Mouse (Mus musculus) kidney, adult 11 months (tissue): ENCODE results near the gene Pde8a.
"Not testable (repeated sequence)": the region's sequence is repeated elsewhere in the genome, so short reads cannot be mapped to it uniquely, and the experiment has no call there.

ENCODE experiments used
- DNase-seq: peaks from one replicate; pipeline ENCODE4 v3.0.0; 2022

Pde8a gene

DNA sequence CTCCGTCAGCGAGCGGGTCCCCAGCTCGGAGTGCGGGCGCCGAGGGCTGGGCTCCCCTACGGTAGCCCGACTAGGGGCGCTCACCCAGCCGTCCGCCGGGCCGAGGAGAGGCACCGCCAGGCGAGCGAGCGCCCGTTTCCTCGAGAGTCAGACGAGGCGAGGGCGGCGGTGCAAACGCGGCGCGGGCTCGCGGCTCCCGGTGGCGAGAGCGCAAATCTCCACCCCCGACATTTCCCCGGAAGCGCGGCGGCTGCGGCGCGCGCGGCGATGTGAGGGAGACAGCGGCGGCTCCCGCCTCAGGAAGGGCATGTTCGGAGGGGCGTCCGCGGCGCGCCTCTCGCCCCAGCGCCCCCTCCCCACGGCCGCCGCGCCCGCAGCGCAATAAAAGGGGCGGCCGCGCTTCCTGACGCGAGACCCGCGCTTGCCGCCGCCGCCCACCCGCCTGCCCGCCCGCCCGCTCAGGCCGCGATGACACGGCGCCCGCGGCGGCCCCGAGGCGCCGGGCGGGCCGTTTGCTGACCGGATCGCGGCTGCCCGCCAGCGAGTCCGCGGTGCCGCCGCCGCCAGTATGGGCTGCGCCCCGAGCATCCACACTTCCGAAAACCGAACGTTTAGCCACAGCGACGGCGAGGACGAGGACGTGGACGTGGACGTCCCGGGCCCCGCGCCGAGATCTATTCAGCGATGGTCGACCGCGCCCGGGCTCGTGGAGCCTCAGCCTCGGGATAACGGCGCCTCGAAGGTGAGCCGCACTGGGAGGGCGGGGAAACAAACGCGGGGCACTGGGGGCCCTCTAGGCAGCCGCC is at the start of gene Pde8a:
Pde8a (plus strand) TSS at position 250 of the 806 bp plus-strand sequence.
- no peak for DNase-seq

DNA sequence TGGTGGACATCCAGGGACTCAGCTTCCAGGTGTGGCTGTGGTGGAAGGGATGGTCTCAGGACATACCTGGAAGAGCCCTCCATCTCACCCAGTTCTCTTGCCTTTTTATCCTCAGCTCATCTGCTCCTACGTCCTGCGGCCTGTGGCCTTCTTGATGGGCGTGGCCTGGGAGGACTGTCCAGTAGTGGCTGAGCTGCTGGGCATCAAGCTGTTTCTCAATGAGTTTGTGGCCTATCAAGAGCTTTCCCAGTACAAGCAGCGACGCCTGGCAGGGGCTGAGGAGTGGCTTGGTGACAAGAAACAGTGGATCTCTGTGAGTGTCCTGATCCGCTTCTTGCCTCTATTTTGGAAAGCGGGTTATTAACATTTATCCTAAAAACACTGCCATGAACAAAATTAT is 49.0 kb upstream of the Pde8a start:
- DNase-seq, result no peak

DNA sequence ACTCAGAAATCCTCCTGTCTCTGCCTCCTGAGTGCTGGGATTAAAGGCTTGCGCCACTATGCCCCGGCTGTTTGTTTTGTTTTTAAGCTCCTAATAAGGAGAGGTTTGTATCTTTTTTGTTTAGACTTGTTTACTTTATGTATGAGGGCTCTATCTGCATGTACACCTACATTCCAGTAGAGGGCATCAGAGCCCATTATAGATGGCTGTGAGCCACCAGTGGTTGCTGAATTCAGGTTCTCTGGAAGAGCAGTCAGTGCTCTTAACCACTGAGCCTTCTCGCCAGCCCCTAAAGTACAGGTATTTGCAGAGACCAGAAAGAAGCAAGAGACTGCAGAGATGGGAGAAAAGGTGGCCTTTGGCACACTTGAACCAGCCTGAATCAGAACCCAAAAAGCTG is 46.3 kb upstream of the Pde8a start:
- DNase-seq, result no peak

DNA sequence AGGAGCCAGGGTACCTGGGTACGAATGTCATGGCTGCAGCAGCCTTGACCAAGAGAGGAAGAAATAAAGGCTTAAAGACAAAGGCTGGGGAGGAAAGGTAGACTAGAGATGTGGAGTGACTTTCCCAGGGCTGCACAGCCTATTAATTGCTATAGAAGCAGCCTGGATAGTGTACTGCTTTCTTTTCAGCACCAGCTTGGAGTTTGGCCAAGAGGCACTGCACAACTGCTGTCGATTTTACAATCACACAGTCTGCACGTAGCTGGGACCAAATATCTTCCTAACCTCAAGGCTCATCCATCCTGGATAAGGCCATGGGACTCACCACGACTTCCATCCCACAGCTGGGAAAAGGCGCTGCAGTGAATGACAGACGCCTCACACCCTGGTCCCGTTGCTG is 44.0 kb upstream of the Pde8a start:
- no peak for DNase-seq

DNA sequence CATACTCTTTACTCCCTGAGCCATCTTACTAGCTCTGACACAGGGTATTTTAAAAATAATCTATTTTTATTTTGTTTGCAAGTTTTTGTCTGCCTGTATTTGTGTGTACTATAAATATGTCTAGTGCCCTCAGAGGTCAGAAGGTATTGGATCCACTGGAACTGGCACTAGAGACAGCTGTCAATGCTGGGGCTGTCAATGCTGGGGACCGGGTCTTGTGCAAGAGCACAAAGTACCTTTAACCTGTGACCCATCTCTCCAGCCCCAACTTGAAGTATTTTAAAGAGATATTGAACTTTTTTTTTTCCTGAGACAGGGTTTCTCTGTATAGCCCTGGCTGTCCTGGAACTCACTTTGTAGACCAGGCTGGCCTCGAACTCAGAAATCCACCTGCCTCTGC is 39.5 kb upstream of the Pde8a start:
- no peak for DNase-seq

DNA sequence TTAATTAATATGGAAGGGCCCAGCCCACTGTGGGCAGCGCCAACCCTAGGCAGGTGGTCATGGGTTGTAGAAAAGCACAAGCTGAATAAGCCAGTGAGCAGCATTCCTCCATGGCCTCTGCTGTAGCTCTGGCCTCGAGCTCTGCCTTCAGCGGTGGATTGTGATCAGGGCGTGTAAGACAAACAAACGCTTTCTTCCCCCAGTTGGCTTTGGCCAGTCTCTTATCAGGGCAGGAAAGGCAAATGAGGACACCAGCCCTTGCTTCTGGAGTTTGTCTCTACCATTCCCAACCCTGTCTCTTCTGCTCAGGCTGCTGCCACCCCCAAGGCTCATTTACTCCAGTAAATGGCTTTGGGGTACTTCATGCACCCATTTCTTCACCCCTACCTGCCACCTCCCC is 38.7 kb upstream of the Pde8a start:
- no peak for DNase-seq

DNA sequence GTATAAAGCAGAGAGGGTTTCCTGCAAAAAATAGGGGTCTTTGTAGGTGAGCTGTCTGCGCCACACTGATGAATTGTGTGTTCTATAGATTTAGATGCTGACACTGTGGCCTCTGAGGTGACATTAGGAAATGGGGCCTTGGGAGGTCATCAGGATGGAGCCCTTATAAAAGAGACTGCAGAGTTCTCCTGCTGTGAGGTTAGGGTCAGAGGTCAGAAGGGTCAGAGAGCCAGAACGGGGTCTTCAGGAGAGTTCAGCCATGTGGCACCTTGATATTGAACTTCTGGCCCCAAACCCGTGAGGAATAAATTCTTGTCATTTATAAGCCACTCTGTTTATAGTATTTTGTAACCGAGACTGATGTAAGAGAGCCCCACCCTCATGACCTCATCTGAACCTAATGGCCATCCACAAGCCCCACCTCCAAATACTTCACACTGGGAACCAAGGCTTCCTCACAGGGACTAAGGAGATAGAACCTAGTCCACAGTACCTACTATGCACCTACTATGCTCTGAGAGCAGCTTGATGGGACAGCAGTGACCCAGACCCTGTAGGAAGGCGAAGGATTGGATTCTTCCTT is 37.1 kb upstream of the Pde8a start:
- no peak for DNase-seq

DNA sequence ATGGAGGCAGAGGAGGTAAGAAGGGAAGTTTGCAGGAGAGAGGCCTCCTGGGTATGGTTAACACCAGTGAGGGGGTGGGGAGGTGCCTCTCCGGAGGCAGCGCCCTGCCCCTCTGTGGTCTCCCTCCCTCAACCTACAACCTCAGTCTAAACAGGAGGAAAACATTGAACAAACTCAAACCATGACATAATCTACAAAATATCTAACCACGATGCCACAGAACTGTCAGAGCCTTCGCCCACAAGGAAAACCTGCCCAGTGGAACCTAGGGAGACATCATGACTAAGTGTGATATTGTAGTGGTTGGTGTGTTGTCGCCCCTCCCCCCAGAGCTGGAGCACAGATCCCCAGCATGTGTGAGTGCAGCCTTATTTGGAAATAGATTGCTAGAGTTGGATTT is 33.9 kb upstream of the Pde8a start:
- no peak for DNase-seq

DNA sequence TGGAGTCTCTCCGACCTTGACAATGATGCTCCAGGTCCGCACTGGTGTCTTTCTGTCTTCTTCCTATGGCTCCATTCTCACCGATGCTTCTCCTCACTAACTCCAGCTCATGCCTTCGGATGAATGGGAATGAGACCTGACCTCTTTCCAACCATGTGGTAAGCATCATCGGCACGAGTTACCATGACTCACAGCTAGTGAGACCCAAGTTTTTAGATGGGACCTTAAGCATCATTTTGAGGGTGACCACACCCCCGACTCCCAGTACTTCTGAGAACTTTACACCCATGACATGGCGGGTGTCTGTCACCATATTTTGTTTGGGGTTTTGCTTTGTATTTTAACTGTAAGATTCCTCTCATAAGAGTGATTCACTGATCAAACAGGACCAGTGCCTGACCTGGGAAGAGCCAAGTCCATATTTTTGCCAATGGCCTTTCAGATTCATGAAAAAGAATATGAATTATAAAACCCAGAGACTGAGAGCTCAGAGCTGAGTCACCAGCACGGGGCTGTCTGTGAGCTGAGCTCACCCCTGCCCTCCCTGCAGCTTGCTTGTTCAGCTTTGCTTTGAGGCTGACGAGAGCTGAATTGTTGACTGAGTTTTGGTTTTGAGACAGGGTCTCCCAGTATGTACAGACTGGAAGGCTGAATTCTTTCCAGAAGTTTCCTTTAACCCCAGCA is 30.8 kb upstream of the Pde8a start:
- DNase-seq, result no peak

DNA sequence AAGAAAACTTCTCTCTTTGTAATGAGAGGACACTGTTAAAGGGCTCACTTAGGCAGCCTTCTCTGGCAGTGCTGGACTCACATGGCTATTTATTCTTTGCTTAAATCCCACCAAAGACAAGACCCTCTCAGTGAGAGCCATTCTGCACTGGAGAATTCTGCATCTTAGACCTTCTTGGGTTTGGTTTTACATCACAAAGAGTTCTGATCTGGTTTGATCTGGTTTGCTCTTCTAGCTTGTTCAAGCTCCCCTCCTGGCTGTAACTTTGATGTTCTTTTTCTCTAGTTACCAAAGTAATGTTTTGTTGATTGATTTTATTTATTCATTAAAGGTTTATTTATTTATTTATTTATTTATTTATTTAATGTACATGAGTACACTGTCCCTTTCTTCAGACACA is 30.2 kb upstream of the Pde8a start:
- DNase-seq, result no peak

DNA sequence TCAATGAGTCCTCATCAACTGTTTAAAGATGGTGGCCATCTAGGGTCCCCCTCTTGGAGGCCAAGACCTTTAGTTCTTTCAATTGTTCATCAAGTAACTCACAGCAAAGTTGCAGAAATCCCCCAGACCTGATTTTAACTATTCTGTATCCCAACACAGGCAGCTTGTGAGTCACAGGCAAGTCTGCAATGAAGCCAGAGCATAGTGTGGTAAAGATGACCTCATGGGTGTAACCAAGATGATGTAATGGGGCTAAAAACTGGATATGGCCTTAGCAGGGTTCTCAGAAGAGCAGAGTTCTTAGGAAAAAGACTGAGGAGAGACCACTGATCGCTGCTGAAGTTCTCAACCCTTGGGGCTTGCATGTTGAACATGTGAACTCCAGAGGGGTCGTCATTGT is 29.3 kb upstream of the Pde8a start:
- no peak for DNase-seq

DNA sequence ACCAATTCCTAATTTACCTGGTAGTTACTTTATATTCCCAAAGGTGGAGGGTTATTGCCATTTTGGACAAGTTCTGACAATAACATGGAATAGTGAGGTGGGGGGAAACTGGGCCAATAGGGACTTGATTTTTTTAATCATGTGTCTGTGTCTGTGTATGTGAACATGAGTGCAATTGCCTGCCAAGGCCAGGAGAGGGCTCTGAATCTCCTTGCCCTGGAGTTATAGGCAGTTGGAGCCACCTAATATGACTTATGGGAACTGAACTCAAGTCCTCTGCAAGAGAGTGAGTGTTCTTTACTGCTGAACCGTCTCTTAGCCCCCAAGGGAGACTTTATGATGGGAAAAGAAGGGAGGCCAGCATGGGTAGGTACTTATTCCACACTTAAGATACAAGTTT is 28.7 kb upstream of the Pde8a start:
- no peak for DNase-seq

DNA sequence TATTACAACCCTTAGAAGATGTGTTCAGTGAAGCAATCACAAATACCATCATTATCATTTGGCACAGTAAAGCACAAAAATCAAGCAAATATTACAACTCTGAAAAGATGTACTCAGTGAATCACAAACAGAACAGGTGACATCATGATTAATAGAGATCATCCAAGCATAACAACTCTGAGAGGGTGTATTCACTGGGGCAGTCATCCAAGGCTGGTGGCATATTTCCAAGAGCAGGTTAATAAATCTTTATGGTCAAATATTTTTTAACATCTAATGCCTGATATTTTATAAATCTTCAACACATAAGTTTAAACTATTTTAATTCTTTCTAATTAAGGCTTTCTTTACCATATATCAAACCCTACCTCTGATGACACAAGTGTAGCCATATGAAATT is 27.4 kb upstream of the Pde8a start:
- DNase-seq, result not testable (repeated sequence)

DNA sequence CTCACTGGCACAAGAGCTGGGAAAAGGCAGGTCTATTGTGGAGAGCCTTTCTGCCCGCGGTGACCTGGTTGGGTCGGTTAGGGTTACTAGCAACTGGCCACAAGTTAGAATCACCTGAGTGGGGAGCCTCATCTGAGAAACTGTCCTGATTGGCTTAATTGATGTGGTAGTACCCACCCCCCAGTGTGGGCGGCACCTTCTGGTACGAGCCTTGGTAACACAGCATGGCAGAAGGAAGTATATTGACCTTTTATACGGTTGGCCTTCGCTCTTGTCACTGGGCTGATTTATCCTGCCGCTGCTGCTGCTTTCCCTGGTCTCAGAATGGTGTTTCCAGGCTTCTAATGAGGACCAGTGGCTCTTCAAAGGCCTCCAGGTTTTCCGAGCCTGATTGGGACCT is 24.2 kb upstream of the Pde8a start:
- DNase-seq, result no peak

DNA sequence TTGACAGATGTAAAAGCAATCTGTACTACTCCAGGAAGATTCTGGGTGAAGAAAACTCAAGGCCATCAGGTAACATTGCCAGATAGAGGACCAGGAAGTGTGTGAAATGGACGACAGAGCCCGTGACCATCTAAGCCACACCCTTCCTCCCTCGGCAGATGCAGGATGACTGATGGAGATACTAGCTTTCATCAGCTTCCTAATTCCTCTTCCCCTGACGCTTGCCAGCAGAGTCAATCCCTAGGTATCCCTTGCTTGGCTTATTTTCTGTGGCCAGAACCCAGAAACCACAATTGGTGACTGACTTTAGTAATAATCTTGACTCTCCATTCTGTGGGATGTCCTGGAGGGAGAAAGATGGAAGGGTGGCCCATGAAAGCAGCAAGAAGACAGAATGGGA is 17.9 kb upstream of the Pde8a start:
- DNase-seq, result no peak

DNA sequence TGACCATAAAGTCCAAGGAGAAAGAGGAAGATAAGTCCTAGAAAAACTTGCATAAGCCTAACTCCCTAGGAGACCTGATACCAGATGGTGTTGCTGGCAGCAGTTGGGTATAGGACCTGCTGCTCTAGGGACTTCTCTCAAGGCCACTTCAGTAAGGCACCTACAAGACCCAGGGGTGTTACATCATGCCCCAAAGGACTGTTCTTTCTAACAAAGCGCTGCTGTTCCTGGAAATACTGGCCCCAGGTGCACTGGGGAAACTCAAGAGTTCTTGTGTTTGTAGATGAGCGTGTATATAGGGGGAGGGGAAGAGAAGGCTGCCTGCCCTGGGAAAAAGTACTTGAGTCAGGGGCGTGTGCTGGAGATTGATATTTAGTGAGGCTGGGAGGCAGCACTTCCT is 16.6 kb upstream of the Pde8a start:
- DNase-seq, result no peak

DNA sequence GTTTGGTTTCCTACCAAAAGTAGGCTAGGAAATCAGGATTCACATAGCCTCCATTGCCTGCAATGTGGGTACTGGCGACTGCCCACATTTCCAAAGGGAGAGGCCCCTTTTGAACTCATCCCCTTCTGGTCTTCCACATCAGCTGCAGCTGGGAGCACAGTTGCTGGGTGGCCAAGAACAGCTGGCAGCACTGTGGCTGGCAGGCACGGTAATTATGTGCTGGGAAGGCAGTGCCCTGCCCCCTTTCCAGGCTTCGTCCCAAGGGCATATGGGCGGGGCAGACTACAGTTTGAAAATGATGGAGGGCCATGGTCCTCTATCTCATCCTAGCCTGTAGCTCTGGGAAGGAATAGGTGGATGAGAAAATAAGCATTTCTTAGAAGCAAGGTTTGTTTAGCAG is 14.9 kb upstream of the Pde8a start:
- DNase-seq, result no peak

DNA sequence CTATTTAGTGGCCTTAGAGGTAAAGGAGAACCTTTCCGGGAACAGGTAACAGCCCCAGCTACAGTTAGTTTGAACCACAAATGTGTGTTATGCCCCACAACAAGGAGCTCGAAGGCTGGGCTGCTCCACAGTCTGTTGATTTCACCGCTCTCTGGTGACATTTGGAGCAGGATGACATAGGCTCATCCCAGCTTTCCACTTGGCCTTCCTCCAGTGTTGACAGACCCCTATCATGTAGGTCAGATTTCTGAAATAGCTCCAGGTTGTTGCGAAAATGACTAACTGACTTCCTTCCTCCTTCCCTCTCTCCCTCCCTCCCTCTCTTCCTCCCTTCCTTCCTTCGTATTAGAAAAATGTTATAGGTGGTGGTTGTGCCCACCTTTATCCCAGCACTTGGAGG is 14.3 kb upstream of the Pde8a start:
- DNase-seq, result no peak

DNA sequence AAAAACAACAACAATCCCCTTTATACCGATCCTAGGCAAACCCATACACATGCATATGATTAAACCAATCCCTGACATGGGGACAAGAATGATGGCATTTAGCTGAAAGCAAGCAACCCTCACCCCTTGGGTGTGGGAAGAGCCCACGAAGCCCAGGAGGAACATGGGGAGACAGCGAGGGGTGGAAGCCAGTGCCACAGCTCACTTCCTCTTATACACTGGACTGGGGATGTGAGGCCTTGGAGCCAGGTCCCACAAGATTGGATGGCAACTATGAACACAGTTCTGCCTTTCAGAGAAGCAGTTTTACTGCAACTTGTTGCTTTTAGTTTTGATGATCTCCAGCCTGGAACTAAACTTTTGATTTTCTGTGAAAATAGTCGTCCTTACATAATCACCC is 13.6 kb upstream of the Pde8a start:
- no peak for DNase-seq

DNA sequence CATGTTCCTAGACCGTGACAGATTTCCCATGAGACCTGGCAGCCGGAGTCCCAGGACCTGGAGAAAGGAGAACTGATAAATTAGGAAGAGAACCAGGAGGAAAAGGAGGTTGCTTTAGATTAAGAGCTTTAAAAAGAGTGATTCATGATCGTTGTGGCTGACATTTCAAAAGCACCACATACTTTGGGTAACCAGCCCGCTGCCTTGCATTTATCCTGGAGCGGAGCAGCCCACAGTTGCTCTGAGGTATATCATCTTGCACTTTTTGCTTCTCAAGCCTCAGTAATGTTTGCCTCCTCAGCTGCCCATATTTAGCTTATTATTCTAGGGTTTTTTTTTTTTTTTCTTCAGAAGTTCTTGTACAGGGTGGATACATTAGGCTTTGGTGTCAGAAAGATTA is 11.0 kb upstream of the Pde8a start:
- DNase-seq, result no peak

DNA sequence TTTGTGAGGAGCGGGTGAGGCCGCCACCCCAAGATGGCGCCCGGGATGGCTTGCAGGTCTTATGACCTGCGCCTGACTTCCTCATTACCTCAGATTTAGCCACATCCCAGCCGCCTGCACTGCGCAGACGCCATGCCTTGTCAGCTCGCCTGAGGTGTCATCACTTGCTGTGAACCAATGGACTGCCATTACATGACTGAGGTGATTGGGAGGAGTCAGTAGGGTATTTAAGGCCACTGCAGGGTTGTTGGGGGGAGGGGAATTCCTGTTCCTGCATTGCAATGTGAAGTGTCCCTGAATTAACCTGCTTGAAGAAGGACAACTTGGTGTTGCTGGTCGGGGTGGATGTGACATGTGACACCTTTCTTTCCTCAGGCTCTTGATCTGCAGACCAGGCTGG is 9.8 kb upstream of the Pde8a start:
- not testable (repeated sequence) for DNase-seq

DNA sequence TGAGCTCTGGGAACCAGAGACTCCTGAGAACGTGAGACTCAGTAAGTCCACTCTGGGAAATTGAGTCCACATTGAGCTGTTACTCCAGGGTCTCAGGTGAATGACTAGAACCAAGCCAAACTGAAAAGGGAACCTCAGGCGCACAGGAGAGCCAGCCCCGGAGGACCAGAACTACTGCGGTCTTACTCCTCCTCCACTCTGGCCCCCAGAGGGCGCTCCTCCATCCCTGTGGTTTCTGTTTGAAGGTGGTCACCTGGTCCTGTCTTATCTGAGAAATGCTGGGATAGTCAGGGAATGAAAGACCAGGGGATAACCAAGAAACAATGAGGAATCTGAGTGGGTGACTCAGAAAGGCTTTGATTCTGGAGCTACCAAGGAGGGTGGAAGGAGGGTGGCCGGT is 4.5 kb upstream of the Pde8a start:
- peak; percentile 68 for DNase-seq

DNA sequence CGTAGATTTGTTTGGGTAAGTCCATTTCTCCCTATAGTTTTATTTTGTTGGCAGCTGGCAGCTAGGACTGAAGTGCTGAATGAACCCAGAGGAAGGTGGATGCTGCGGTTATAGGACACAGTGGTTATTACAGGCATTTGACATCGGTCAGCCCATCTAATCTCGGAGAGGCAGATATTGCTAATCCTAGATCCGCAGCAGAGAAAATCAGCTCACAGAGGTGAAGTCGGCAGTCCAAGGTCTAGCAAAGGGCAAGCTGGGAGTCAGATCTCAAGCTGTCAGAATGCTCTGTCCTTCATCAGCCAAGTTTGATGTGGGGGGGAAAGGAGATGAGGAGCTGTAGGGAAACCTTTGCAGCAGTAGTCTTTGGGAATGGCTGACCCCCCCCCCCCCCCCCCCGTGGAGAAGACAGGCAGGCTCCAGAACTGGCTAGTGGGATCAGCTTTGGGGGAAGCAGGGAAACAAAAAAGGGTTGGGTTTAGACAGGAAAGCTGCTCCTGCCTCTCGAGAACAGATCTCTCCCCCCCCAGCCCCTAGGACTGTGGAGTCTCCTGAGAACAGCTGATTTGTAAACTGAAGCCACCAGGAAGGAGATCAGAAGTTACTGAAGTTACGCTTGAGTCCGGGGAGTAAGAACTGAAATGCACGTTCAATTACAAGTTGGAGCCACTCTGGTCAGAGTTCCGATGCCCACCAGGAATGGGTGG is 3.3 kb upstream of the Pde8a start:
- no peak for DNase-seq

DNA sequence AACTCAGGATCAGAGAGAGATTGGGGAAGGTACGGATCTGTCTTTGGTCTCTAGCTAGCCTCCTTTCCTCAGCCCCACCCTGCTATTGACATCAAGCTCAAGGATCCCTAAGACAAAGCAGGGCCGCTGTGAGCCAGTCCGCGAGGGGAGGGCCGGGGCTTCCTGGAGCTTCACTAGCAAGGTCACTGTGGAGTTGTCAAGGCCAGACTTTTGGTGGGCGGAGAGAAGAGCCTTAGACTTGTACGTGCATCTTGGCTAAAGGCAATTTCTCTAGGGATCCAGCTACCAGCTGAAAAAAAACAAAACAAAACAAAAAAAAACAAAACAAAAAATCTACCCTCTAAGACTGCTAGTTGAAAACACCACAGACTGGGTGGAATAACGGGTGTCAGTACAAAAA is 1.6 kb upstream of the Pde8a start:
- peak; percentile 51 for DNase-seq
